In genomic region chr4:62641230-62641589, GRCm38 (mm10) we compare ENCODE assay signal across 9 mouse cellular contexts.
DNase-seq lines count a peak whose midpoint lies in the region; ATAC-seq lines count a peak whose summit lies in the region.
"Had no signal": no experiment of that assay in that cellular context is flagged by ENCODE, and none has a peak within 500 bp of the region (broad histone marks: within the 10 kb centered on the region; RNA-seq: fewer than 3 reads in every experiment).

No protein-coding gene starts in this region.

- H3K9me3 ChIP-seq in forebrain, embryonic 12.5 days, result no peaks in the 10 kb centered on the region
- H3K9me3 ChIP-seq in forebrain, embryonic 11.5 days (ENCODE audit: control insufficient read depth, low read length), result no peaks in the 10 kb centered on the region
- H3K9me3 ChIP-seq in lung, embryonic 15.5 days, result no peaks in the 10 kb centered on the region
- H3K9me3 ChIP-seq in intestine, embryonic 16.5 days (ENCODE audit: control insufficient read depth, low read length), result no peaks in the 10 kb centered on the region
- no peaks in the 10 kb centered on the region for H3K9me3 ChIP-seq in stomach, embryonic 16.5 days (replicated peaks; ENCODE audit: control insufficient read depth, low read length)

- H3K4me1 ChIP-seq in forebrain, embryonic 12.5 days, result no peaks in the 10 kb centered on the region
- no peaks in the 10 kb centered on the region for H3K4me1 ChIP-seq in forebrain, embryonic 11.5 days (replicated peaks; ENCODE audit: control insufficient read depth, insufficient read depth, low read length)
- H3K4me1 ChIP-seq in lung, embryonic 15.5 days, result peaks cover 26% of the 10 kb centered on the region
- H3K4me1 ChIP-seq in intestine, embryonic 16.5 days (ENCODE audit: control insufficient read depth, insufficient read depth, low read length), result peaks cover 24% of the 10 kb centered on the region
- peaks cover 28% of the 10 kb centered on the region for H3K4me1 ChIP-seq in stomach, embryonic 16.5 days (ENCODE audit: control insufficient read depth, insufficient read depth, low read length)

- peaks cover 63% of the 10 kb centered on the region for H3K36me3 ChIP-seq in forebrain, embryonic 12.5 days (replicated peaks)
- H3K36me3 ChIP-seq in forebrain, embryonic 11.5 days (ENCODE audit: control insufficient read depth, insufficient read depth, low read length), result no peaks in the 10 kb centered on the region
- no peaks in the 10 kb centered on the region for H3K36me3 ChIP-seq in lung, embryonic 15.5 days
- no peaks in the 10 kb centered on the region for H3K36me3 ChIP-seq in intestine, embryonic 16.5 days (ENCODE audit: control insufficient read depth, insufficient read depth, low read length)
- no peaks in the 10 kb centered on the region for H3K36me3 ChIP-seq in stomach, embryonic 16.5 days (ENCODE audit: control insufficient read depth, insufficient read depth, low read length)

- no peak for DNase-seq in forebrain, embryonic 11.5 days (ENCODE audit: low spot score)
- no peak for DNase-seq in lung, postnatal 14 days
- DNase-seq in spleen, postnatal 4 days (ENCODE audit: low spot score in 2 of 2), result no peak
- no peak for DNase-seq in B cell, adult 2 months
- DNase-seq: lung, postnatal 36 days had no signal

- no peak overlapping the region for H3K4me2 ChIP-seq in forebrain, embryonic 12.5 days
- no peak overlapping the region for H3K4me2 ChIP-seq in forebrain, embryonic 11.5 days (ENCODE audit: low read depth, low read length, severe bottlenecking)
- H3K4me2 ChIP-seq in lung, embryonic 15.5 days, result no peak overlapping the region
- no peak overlapping the region for H3K4me2 ChIP-seq in intestine, embryonic 16.5 days (ENCODE audit: low read depth, low read length)
- H3K4me2 ChIP-seq in stomach, embryonic 16.5 days (ENCODE audit: low read depth, low read length), result no peak overlapping the region

- 54% methylated on average over 11 of the region's 11 CpGs for WGBS in forebrain, embryonic 12.5 days
- WGBS in forebrain, embryonic 11.5 days, result 56% methylated on average over 11 of the region's 11 CpGs
- WGBS in lung, embryonic 15.5 days, result 27% methylated on average over 11 of the region's 11 CpGs
- WGBS in intestine, embryonic 16.5 days, result 30% methylated on average over 11 of the region's 11 CpGs
- WGBS in stomach, embryonic 16.5 days, result 25% methylated on average over 11 of the region's 11 CpGs

- no peak for ATAC-seq in forebrain, embryonic 12.5 days (ENCODE audit: low FRiP score)
- no peak for ATAC-seq in forebrain, embryonic 11.5 days (replicated peaks; ENCODE audit: low FRiP score)
- no peak for ATAC-seq in lung, embryonic 15.5 days (ENCODE audit: borderline replicate concordance, extremely low read depth, low FRiP score, low TSS enrichment)
- no peak for ATAC-seq in intestine, embryonic 16.5 days
- no peak for ATAC-seq in stomach, embryonic 16.5 days (ENCODE audit: insufficient read depth, low FRiP score)

- no peak overlapping the region for H3K4me3 ChIP-seq in forebrain, embryonic 12.5 days (replicated peaks)
- H3K4me3 ChIP-seq in forebrain, embryonic 11.5 days (ENCODE audit: low read depth, low read length), result no peak overlapping the region
- H3K4me3 ChIP-seq in lung, embryonic 15.5 days, result no peak overlapping the region
- no peak overlapping the region for H3K4me3 ChIP-seq in intestine, embryonic 16.5 days (ENCODE audit: low read length)
- H3K4me3 ChIP-seq in stomach, embryonic 16.5 days (replicated peaks; ENCODE audit: low read length), result no peak overlapping the region

- no peak overlapping the region for H3K9ac ChIP-seq in forebrain, embryonic 12.5 days
- H3K9ac ChIP-seq in forebrain, embryonic 11.5 days (ENCODE audit: low read length), result no peak overlapping the region
- H3K9ac ChIP-seq in lung, embryonic 15.5 days, result no peak overlapping the region
- H3K9ac ChIP-seq in intestine, embryonic 16.5 days (ENCODE audit: low read depth, low read length), result 0 out of 2 replicates have a peak overlapping the region, but pooled peaks have one; percentile 23
- no peak overlapping the region for H3K9ac ChIP-seq in stomach, embryonic 16.5 days (ENCODE audit: low read length)

- no peaks in the 10 kb centered on the region for H3K27me3 ChIP-seq in forebrain, embryonic 12.5 days
- no peaks in the 10 kb centered on the region for H3K27me3 ChIP-seq in forebrain, embryonic 11.5 days (ENCODE audit: control insufficient read depth, insufficient read depth, low read length)
- no peaks in the 10 kb centered on the region for H3K27me3 ChIP-seq in lung, embryonic 15.5 days
- no peaks in the 10 kb centered on the region for H3K27me3 ChIP-seq in intestine, embryonic 16.5 days (replicated peaks; ENCODE audit: control insufficient read depth, insufficient read depth, low read length)
- no peaks in the 10 kb centered on the region for H3K27me3 ChIP-seq in stomach, embryonic 16.5 days (ENCODE audit: control insufficient read depth, insufficient read depth, low read length)

- H3K27ac ChIP-seq in forebrain, embryonic 12.5 days, result 0 out of 2 replicates have a peak overlapping the region, but pooled peaks have one; percentile 37
- H3K27ac ChIP-seq in forebrain, embryonic 11.5 days (ENCODE audit: low read depth, low read length), result no peak overlapping the region
- H3K27ac ChIP-seq in lung, embryonic 15.5 days, result peak overlapping the region; percentile 31
- peak overlapping the region; percentile 71 for H3K27ac ChIP-seq in intestine, embryonic 16.5 days (ENCODE audit: low read length)
- peak overlapping the region; percentile 14; the same call in 1 of the 2 replicates for H3K27ac ChIP-seq in stomach, embryonic 16.5 days (ENCODE audit: low read length)
